Mouse (Mus musculus): ENCODE results near the gene Olfr606.
"Not testable (repeated sequence)": the region's sequence is repeated elsewhere in the genome, so short reads cannot be mapped to it uniquely, and the experiment has no call there.

The Olfr606 gene
- long read RNA-seq, experiment 1 = 0 reads
- long read RNA-seq, experiment 2 = 0 reads

DNA sequence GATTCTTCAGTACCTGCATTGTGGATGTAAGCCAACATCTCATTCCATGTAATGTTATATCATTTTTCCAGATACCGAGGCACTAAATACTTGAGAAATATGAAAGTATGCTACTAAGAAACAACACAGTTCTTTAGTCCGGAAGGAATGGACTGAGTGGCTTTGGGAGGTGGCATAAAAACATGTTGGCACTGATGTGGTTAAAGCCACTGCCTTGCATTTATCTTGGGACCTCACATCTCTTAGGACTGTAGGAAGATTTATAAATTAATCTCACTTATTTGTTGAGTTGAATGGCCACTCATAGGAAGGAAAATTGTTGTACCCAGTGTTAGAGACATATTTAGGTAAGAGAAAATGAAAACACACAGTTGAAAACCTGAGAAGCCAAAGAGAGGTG, at the start of gene Olfr606:
Gene Olfr606, plus strand, starts transcription at position 301 of the 400 bp plus-strand sequence.
- intact Hi-C loops (cut with DNase I) = no loop called here

DNA sequence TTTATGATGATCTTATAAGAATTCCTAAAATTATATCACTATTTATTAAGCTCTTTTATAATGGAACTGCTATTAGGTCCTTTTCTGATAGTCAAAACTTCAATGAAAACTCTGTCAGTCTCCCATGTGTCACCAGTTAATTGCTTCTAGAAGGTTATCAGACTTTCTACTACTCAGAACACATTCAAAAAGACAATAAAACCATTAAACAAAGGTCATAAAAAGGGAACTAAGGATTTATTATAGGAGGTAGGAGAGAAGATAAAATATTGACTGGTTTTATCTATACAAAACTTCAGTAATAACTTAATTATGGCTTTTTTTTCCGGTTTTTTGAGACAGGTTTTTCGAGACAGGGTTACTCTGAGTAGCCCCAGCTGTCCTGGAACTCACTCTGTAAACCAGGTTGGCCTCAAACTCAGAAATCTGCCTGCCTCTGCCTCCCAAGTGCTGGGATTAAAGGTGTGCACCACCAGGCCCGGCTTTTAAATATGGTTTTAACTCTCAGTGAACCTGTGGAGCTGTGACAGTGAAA, 42.3 kb upstream of the Olfr606 start:
- intact Hi-C loops (cut with DNase I) = not testable (repeated sequence)

DNA sequence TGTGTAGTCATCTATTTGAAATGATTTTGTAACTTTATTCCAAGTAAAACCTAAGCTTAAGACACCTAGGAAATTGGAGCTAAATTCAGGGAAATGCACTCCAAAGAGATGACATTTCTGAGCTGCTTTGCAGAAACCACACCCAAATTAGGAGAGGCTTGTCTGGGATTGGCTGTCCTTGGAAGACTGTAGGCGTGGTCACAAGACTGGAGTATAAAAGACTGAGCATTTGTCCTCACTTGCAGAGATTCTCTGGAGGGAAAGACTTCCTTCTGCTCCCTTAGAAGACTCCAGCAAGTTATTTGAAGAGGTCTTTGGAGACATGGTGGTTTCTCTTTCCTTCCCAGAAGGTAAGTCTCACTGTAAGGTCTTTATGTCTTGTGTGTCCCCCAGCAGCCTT, 34.1 kb upstream of the Olfr606 start, which contains the start of gene Usp17lc:
Gene Usp17lc, plus strand, starts transcription at position 301 of the 400 bp plus-strand sequence.
- intact Hi-C loops (cut with DNase I) = not testable (repeated sequence)

DNA sequence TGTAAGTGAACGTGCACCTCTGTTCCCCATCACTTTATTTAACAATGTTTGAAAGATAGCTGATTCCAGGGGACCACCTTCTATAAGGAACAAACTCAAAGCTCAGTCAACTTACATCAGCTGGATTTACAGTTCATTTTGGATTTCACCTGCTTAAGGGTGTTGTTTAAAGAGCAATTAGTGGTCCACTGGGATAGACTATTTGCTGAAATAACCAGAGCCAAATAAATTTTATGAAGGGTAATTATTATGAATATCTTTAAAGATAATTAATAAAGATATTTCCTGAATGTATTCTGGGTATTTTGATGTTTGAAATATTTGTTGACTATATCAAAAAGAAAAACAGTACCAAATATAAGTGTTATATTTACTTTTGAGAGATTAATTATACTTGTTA, 3.5 kb upstream of the Olfr606 start, which contains the start of gene Olfr605:
Gene Olfr605, minus strand, starts transcription at position 101 of the 400 bp plus-strand sequence.
- intact Hi-C loops (cut with DNase I) = no loop called here

DNA sequence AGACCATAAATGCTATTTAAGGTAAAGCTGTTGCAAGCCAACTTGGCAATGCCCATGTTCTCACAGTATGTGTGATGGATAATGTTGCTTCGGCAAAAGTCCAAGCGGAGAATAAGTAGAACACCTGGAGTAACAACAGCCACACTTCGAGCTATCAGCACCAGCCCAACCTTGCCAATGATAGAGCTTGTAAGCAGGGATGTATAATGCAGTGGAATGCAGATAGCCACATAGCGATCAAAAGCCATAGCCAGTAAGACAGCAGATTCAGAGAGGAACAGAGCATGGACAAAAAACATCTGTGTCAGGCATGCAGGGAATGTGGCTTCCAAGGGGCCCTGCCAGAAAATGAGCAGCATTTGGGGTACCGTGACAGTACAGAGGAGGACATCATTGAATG, 11.7 kb downstream of the Olfr606 start:
- intact Hi-C loops (cut with DNase I) = no loop called here

DNA sequence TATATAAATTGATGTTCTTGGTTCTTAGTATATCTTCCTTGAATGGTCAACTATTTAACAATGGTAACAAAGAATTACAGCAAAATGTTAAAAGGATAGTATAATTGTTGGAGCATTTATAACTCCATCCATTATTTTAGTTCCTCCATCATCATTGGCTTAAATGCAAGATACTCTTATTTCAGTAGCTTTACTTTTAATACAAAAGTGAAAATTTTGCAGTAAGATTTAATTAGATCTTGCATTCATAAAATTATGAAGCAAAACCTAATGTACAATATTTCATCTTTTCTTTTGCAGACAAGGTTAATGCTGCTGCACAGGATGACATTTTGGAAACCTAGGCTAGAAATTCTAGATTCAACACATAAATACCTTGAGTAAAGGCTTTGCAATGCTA, 20.7 kb downstream of the Olfr606 start, which contains the start of gene Olfr608:
Gene Olfr608, plus strand, starts transcription at position 301 of the 400 bp plus-strand sequence.
- intact Hi-C loops (cut with DNase I) = no loop called here

DNA sequence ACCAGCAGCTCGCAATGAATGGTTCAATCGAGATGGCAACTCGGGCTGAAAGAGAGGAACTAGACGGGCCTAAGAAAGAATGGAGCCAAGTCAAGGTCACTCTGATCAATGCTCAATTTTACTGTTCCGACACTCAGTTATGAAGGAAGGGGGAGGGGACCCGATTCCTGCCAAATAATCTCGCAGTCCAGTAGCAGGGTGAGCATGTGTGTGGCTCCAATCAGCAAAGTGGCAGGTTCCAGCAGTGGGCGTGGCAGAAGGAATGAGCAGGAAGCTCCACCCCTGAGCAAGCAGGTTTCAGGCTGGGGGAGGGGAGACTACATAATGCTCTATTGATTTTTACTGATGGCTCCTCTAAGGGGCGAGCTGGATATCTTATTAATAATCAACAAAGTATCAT, 28.3 kb downstream of the Olfr606 start:
- intact Hi-C loops (cut with DNase I) = not testable (repeated sequence)

DNA sequence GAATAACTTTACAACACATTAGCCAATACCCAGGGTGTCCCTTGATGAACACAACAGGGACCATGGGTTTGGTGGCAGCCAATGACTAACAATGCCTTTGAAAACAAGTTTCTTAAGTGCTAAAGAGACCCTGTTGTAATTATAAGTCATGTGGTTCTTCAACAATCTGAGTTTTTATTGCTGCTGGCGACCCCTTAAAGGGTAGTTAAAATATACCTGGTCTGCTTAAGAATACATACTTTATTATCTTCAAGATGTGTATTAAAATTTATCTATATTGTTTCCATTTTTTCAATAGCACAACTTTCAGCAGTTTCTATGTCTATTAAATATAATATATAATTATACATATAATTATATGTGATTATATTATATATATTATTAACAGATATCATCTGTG, 49.1 kb downstream of the Olfr606 start, which contains the start of gene Olfr609:
Gene Olfr609, minus strand, starts transcription at position 101 of the 400 bp plus-strand sequence.
- intact Hi-C loops (cut with DNase I) = no loop called here

Small RNAs within 50 kb of the gene (microRNA-seq; reads per million reads assigned to microRNA genes)
- gene Gm25774 = 0 reads per million in 2 experiments

Measured in adrenal gland (tissue).